Mouse (Mus musculus) CH12.LX (cell line): ENCODE measurements around the gene Tmed2.

Experiments
- POLR2A ChIP-seq: IDR thresholded peaks from 2 replicates; pipeline ENCODE4 v1.6.1; 2011; ENCODE audit warnings: low read depth, mild to moderate bottlenecking, improper control_type of control experiment, low read length
- SIN3A ChIP-seq: IDR thresholded peaks from 2 replicates; pipeline ENCODE4 v1.6.1; 2012; ENCODE audit warnings: low read length, improper control_type of control experiment, inconsistent platforms
- SMC3 ChIP-seq: IDR thresholded peaks from 2 replicates; pipeline ENCODE4 v1.6.1; 2011; ENCODE audit warnings: low read depth, low read length, improper control_type of control experiment
- ZC3H11A ChIP-seq: IDR thresholded peaks from 2 replicates; pipeline ENCODE4 v1.6.1; 2012; ENCODE audit warnings: low read depth, mild to moderate bottlenecking, inconsistent platforms, low read length, improper control_type of control experiment

GRCm38 (mm10) chr5:124495547-124495946 is 44.9 kb upstream of the Tmed2 start:
- TF ChIP-seq POLR2A (no peak), SMC3 (no peak), ZC3H11A (no peak), SIN3A (no peak)
